Mouse (Mus musculus) limb, embryonic 13.5 days (tissue): ENCODE measurements around the gene Fads3. TPM values are rescaled to one million over a fixed set of nuclear protein-coding genes. Genes with fewer than 3 reads are reported as not detected.

Experiments used
- ATAC-seq: fragments of 200-750 bp; cut with Nextera tagmentation; 2 replicates; pipeline ENCODE4 v1.8.0; 2017; ENCODE audit warnings: low read depth, moderate number of reproducible peaks, moderate TSS enrichment; ENCODE audit not compliant: low FRiP score
- H3K27ac ChIP-seq: fragments of 300-500 bp; sonication (generic); 2 replicates; pipeline ENCODE4 v1.5.1; 2015; ENCODE audit warnings: inconsistent platforms, mild to moderate bottlenecking, moderate library complexity
- H3K27me3 ChIP-seq: fragments of 300-500 bp; sonication (generic); 2 replicates; pipeline ENCODE4 v1.6.1; 2015; ENCODE audit warnings: mild to moderate bottlenecking, inconsistent platforms
- H3K36me3 ChIP-seq: fragments of 300-500 bp; sonication (generic); 2 replicates; pipeline ENCODE4 v1.6.1; 2015; ENCODE audit warnings: inconsistent platforms, mild to moderate bottlenecking, moderate library complexity
- H3K4me1 ChIP-seq: fragments of 300-500 bp; sonication (generic); 2 replicates; pipeline ENCODE4 v1.6.1; 2015; ENCODE audit warnings: inconsistent platforms
- H3K4me2 ChIP-seq: fragments of 300-500 bp; sonication (generic); replicated peaks from 2 replicates; pipeline ENCODE4 v1.6.1; 2015; ENCODE audit warnings: inconsistent platforms, mild to moderate bottlenecking, moderate library complexity
- H3K4me3 ChIP-seq: fragments of 300-500 bp; sonication (generic); 2 replicates; pipeline ENCODE4 v1.5.1; 2015; ENCODE audit warnings: moderate library complexity, mild to moderate bottlenecking, inconsistent platforms
- H3K9ac ChIP-seq: fragments of 300-500 bp; sonication (generic); 2 replicates; pipeline ENCODE4 v1.6.1; 2015; ENCODE audit warnings: mild to moderate bottlenecking, inconsistent platforms
- H3K9me3 ChIP-seq: fragments of 300-500 bp; sonication (generic); 2 replicates; pipeline ENCODE4 v1.6.1; 2016; ENCODE audit warnings: inconsistent platforms
- WGBS: fragments of 180-500 bp; shearing (Covaris S2); methylation state at CpG from one replicate; pipeline ENCODE4 v1.1.7; 2015; 5-methylcytosine and 5-hydroxymethylcytosine counted together
- polyA plus RNA-seq: library from polyadenylated mRNA; unstranded; fragments of >200 nt; fragmentation: Nextera tagmentation; extraction: Ambion mirVana; gene quantifications from 2 replicates; pipeline ENCODE4 v1.2.1, GENCODE M21; 2015

Gene Fads3
- polyA plus RNA-seq, 1 experiment from 2014 or later: 10.0 TPM

DNA sequence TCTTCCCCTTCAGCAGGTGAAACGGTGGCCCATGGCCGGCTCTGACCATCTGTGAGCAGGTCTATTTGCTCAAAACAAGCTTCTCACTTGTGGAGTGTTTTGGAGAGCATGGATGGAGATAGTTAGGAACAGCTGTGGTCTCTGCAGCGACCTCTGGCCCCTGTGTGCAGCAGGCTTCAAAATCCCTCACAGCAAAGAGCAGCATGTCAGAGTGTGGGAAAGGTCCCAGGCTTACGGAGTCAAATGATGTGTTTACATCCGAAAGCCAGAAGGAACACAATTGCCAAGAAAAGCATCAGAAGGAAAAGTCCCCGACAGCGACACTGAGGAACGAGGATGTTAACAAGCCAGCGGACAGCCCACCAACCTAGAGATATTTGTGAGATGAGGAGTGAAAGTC, 44.1 kb downstream of the Fads3 start:
- Histone ChIP-seq H3K9me3 (no peaks in the 10 kb centered on the region), H3K27me3 (no peaks in the 10 kb centered on the region), H3K9ac (no peak overlapping the region), H3K4me1 (no peaks in the 10 kb centered on the region), H3K4me3 (no peak overlapping the region), H3K36me3 (peaks cover 94% of the 10 kb centered on the region), H3K27ac (no peak overlapping the region), H3K4me2 (no peak overlapping the region)
- 89% methylated on average over 9 of the region's 9 CpGs for WGBS
- ATAC-seq: no peak

DNA sequence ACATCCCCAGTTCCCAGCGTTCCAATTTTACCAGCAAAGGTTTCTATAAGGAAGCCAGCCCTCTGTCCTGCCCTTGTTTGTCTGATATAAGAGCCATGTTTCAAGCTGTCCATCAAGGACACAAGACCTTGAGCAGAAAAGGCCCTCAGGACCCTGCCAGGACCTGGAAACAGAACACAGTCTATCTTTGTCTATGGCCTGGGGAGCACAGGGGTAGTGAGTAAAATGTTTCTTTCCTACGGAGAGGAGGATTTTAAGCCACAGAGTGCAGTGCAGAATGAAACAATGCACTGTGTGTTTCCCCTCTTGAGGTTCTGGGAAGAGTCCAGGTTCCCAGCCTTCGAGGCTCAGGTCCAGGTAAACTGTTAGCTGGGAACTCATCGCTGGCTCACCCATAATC, 45.6 kb downstream of the Fads3 start:
- Histone ChIP-seq H3K9ac (no peak overlapping the region), H3K9me3 (no peaks in the 10 kb centered on the region), H3K4me2 (no peak overlapping the region), H3K27me3 (no peaks in the 10 kb centered on the region), H3K4me3 (no peak overlapping the region), H3K4me1 (no peaks in the 10 kb centered on the region), H3K27ac (no peak overlapping the region), H3K36me3 (peaks cover 96% of the 10 kb centered on the region)
- 84% methylated on average over 4 of the region's 4 CpGs for WGBS
- no peak for ATAC-seq

DNA sequence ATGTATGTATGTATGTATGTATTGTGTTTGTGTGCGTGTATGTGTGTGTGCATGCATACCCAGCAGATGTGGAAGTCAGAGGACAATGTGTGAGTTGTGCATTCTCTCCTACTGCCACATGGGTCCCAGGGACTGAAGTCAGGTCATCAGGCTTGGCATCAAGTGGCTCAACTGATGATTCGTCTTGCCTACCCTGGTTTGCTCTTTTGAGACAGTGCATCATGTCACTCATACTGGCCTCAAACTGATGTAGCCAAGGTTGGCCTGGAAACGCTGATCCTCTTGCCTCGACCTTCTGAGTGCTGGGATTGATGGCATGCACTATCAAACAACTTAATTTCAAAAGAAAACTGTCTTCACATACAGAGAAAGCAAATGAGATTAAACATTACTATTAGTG, 52.5 kb downstream of the Fads3 start:
- Histone ChIP-seq H3K27ac (no peak overlapping the region), H3K4me1 (peaks cover 24% of the 10 kb centered on the region), H3K9ac (no peak overlapping the region), H3K9me3 (no peaks in the 10 kb centered on the region), H3K4me2 (no peak overlapping the region), H3K4me3 (no peak overlapping the region), H3K27me3 (no peaks in the 10 kb centered on the region), H3K36me3 (peaks cover 93% of the 10 kb centered on the region)
- ATAC-seq: no peak
- WGBS: 95% methylated on average over 4 of the region's 4 CpGs

DNA sequence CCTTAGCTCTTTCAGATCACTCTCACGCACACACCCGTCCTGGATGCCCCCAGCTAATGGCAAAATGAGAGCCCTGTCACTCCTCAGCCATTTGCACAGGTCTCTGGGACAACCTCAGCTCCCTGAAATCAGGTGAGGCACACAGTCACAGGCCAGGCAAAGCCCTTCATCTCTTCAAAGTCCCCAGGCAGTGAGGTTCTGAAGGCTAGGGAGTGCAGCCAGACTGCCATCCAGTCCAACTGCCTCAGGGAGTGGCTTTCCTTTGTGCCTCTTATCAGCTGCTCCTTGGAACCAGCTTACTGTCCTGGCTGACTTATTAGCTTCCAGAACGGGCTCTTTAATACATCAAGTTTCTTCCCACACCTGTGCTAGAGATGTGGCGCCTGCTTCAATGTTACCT, 53.3 kb downstream of the Fads3 start:
- Histone ChIP-seq H3K4me3 (no peak overlapping the region), H3K27ac (no peak overlapping the region), H3K4me2 (no peak overlapping the region), H3K27me3 (no peaks in the 10 kb centered on the region), H3K9me3 (no peaks in the 10 kb centered on the region), H3K36me3 (peaks cover 89% of the 10 kb centered on the region), H3K9ac (no peak overlapping the region), H3K4me1 (peaks cover 33% of the 10 kb centered on the region)
- ATAC-seq: no peak
- WGBS: 75% methylated on average over 4 of the region's 4 CpGs

DNA sequence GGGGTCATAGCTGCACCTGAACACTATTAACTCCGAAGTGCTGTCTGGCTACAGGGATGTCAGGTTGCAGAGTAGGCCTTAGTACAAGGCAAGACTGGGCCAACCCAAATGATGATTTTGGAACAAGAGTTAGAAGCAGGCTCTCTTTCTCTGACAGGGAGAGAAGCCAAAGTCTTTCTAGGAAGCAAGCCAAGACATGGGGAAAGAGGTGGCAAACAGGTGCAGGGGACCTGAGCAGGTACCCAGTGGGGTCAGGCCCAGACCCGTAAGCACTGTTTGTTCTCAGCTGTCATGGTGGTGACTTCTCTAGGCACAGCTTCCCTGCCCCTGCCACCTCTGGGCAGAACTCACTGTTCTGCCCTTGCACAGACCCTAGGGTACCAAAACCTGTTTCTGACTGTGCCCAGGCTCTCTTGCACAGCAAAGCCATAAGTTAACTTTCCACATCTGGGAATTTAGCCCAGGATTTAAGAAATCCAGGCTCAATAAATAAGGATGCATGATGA, 55.1 kb downstream of the Fads3 start:
- Histone ChIP-seq H3K36me3 (peaks cover 72% of the 10 kb centered on the region), H3K4me1 (peaks cover 40% of the 10 kb centered on the region), H3K9ac (0 out of 2 replicates have a peak overlapping the region, but pooled peaks have one; percentile 2), H3K27ac (no peak overlapping the region), H3K9me3 (no peaks in the 10 kb centered on the region), H3K27me3 (no peaks in the 10 kb centered on the region), H3K4me2 (no peak overlapping the region), H3K4me3 (no peak overlapping the region)
- ATAC-seq: no peak
- WGBS: 85% methylated on average over 2 of the region's 2 CpGs

DNA sequence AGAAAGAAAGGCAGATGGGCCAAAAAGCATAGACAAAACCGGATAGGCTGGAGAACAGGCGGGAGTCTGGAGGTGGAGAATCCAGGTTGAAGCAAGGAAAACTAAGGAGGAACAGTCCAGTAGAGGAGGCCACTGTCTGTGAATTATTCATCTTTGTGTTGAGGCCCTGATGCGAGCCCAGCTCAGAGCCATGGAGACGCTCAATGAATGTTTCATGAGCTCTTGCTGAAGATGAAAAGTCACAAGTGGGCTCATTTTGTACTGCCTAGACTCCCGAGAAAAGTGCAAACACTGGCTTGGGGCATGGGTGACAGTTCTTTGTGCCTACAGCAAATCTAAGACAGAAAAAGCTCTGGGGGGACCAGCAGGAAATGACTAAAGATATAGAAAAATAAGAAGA, 56.5 kb downstream of the Fads3 start:
- 0 out of 2 replicates have a peak overlapping the region, but pooled peaks have one; percentile 7 for H3K4me2 ChIP-seq

DNA sequence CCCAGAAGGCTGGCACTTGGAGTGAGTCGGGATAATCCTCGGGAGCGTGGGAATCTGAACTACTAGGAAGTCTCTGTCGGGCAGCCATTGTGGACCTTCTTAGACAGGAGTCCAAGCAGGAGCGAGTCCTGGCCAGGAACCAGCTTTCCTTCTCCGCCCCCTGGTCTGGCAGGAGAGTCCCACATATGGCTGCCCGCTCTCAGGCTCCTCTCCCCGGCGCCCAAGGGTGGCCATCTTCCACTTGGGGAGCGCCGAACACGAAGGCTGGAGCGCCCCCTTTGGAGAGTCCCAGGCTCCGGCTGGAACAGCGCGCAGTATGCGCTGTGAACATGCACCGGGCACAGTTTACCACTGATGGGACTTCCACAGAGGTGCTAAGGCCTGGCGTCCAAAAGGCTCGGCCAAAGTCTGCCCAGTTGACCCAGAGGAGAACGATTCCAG, 59.3 kb downstream of the Fads3 start:
- Histone ChIP-seq H3K27ac (peak overlapping the region; percentile 91), H3K4me1 (peaks cover 48% of the 10 kb centered on the region), H3K4me3 (peak overlapping the region; percentile 79), H3K27me3 (no peaks in the 10 kb centered on the region), H3K36me3 (peaks cover 33% of the 10 kb centered on the region), H3K9ac (peak overlapping the region; percentile 79), H3K9me3 (no peaks in the 10 kb centered on the region), H3K4me2 (peak overlapping the region; percentile 72)
- WGBS: 0% methylated on average over 20 of the region's 21 CpGs
- peak; percentile 35; the same call in 1 of the 2 replicates for ATAC-seq

More for the DNA sequence above, 56.5 kb downstream of the Fads3 start:
- ATAC-seq: no peak
- H3K36me3 ChIP-seq: peaks cover 60% of the 10 kb centered on the region
- no peak overlapping the region for H3K4me3 ChIP-seq
- peaks cover 48% of the 10 kb centered on the region for H3K4me1 ChIP-seq
- 91% methylated on average over 5 of the region's 5 CpGs for WGBS
- no peak overlapping the region for H3K27ac ChIP-seq
- H3K9ac ChIP-seq: no peak overlapping the region
- no peaks in the 10 kb centered on the region for H3K9me3 ChIP-seq
- H3K27me3 ChIP-seq: no peaks in the 10 kb centered on the region

DNA sequence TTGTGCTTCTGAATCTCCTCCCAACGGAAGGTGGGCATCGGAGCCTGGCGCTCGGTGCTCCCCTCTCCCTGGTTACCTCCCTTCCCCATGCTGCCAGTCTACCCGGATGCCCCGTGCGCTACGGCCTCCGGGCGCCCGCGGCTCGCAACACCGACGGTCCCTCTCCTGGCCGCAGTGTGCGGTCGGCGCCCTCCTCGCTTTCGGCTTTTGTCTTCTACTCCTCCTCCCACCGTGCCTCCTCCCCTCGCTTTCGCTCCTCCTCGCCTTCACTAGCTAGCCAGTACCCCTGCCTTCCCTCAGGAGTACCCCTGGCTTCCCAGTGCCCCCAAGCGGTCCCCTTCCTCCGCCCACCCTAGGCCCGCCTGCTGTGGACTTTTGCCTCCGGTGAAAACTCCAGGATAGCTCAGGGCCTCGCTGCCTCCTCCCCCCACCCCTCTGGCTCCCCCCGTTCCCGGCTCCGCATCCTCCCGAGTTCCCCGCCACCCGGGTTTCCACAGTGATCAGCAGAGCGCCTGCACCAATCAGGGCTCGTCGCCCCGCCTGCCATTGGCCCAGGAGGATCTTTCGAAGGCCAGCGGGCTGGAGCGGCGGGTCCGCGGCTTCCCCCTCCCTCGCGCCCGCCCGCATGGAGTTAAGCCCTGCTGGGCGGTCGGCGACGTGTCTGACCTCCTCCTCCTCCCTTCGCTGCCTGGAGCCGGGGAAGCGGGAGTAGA, 60.1 kb downstream of the Fads3 start, which contains the start of gene Fads2:
TSS of gene Fads2 (minus strand) at position 406 of the 713 bp plus-strand sequence.
- under 1% methylated on average over 46 of the region's 57 CpGs for WGBS
- Histone ChIP-seq H3K27me3 (no peaks in the 10 kb centered on the region), H3K9ac (peak within 1 kb of the TSS; percentile 79)

DNA sequence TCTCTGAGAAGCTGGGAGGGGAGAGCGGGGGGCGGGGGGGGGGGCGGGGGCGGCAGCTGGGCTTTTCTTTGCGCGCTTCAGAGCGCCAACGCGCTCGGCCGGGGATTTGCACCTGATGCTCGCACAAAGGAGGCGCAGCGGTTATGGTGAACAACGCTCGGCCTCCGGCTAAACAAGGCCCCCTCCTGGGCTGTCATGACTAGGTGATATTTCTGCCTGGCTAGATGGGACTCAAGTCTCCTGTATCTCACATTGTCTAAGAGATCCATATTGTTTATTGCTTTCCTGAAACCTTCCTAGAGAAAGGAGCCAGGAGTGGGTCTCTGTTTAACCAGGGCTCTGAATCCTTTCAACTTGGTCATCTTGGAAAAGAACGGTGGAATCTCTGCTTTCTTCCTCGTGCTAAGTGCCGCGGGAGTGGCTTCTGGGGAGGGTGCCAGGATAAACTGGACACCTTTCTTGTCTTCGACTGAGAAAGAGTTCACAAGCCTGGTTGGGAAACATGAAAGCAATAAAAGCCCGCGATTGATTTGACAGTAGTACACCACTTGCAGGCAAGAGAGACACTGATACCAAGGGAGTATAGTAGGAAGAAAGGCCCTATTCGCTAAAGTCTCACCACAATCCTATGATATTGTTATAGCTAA, 60.8 kb downstream of the Fads3 start:
- WGBS: 4% methylated on average over 23 of the region's 25 CpGs
- H3K4me3 ChIP-seq: peak overlapping the region; percentile 79
- H3K9me3 ChIP-seq: no peaks in the 10 kb centered on the region
- peaks cover 19% of the 10 kb centered on the region for H3K36me3 ChIP-seq
- H3K27ac ChIP-seq: peak overlapping the region; percentile 91
- peak overlapping the region; percentile 79 for H3K9ac ChIP-seq
- peaks cover 39% of the 10 kb centered on the region for H3K4me1 ChIP-seq
- ATAC-seq: no peak; the same call in 1 of the 2 replicates
- no peaks in the 10 kb centered on the region for H3K27me3 ChIP-seq
- H3K4me2 ChIP-seq: peak overlapping the region; percentile 72

More for the DNA sequence above, 60.1 kb downstream of the Fads3 start, which contains the start of gene Fads2:
- Histone ChIP-seq H3K4me1 (peaks cover 46% of the 10 kb centered on the region), H3K4me3 (peak within 1 kb of the TSS; percentile 79), H3K36me3 (peaks cover 25% of the 10 kb centered on the region), H3K9me3 (no peaks in the 10 kb centered on the region), H3K27ac (peak within 1 kb of the TSS; percentile 91), H3K4me2 (peak within 1 kb of the TSS; percentile 72)
- ATAC-seq: peak; percentile 95

DNA sequence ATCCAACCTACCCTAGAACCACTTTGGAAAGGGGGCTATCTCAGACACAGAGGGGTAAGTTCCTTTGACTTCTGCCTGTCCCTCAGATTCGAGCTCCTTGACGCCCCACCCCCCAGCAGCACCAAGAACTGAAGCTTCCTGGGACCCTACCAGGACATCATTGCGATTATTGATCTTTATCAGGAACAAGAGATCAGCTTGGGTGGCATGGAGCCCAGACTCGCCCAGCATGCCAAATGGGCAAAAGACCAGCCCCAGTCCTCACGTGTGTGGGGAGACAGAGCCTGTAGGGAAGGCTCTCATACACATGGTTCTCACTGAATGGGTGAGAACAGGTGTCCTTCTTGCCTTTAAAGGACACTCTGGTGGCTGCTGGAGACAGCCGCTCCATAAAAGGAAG, 62.9 kb downstream of the Fads3 start:
- Histone ChIP-seq H3K4me2 (no peak overlapping the region), H3K27me3 (no peaks in the 10 kb centered on the region), H3K4me3 (no peak overlapping the region), H3K9me3 (no peaks in the 10 kb centered on the region), H3K27ac (no peak overlapping the region), H3K9ac (no peak overlapping the region), H3K36me3 (0 out of 2 replicates have a peak, but pooled peaks cover under 1% of the 10 kb centered on the region), H3K4me1 (peaks cover 20% of the 10 kb centered on the region)
- no peak for ATAC-seq
- WGBS: 85% methylated on average over 6 of the region's 6 CpGs

DNA sequence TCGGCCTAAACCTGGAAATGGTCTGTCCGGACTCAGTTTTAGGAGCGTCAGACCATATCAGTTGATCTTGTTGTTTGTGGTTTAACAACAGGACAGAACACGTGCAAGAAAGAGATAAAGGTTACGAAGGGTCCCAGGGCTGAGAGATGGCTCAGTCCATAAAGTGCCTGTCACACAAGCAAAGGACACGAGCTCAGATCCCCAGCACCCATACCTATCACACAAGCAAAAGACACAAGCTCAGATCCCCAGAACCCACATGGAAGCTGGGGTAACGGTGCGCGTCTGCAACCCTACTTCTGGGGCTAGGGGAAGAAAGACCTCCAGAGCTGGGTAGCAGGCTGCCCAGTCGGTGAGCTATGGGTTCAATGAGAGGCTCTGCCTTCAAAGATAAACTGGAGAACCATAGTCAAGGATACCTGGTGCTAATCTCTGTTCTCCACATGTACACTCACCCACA, 63.7 kb downstream of the Fads3 start:
- Histone ChIP-seq H3K4me1 (peaks cover 12% of the 10 kb centered on the region), H3K27ac (no peak overlapping the region), H3K4me3 (no peak overlapping the region), H3K9me3 (no peaks in the 10 kb centered on the region), H3K4me2 (no peak overlapping the region), H3K27me3 (no peaks in the 10 kb centered on the region), H3K36me3 (no peaks in the 10 kb centered on the region), H3K9ac (no peak overlapping the region)
- 77% methylated on average over 10 of the region's 10 CpGs for WGBS
- no peak for ATAC-seq

DNA sequence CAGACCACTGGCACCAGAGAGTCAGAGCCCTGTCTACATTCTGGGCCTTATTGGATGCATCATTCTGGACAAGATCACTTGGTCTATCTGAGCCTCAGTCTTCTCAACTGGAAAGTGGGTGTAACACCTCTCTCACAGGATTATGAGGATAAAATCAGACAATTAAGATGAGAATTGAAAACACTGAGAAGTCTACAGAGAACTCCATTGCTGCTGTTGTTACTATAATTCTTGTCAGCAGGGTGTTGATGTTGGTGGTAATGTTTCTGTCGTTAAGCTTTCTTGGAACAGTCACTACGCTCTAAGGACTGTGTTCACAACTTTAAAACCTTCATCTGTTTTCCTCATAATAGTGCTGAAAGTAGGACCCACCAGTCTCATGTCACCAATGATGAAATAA, 65.3 kb downstream of the Fads3 start:
- Histone ChIP-seq H3K4me2 (no peak overlapping the region), H3K4me1 (peaks cover 9% of the 10 kb centered on the region), H3K9ac (no peak overlapping the region), H3K4me3 (no peak overlapping the region), H3K27me3 (no peaks in the 10 kb centered on the region), H3K9me3 (no peaks in the 10 kb centered on the region), H3K27ac (no peak overlapping the region), H3K36me3 (no peaks in the 10 kb centered on the region)
- no peak for ATAC-seq
- 78% methylated on average over 2 of the region's 2 CpGs for WGBS
